Mouse (Mus musculus) activated CD4-positive, CD25-positive, alpha-beta regulatory T cell, adult 4 months (primary cell): Measurements from ENCODE around the gene Rbms3. TPM values are rescaled to one million over a fixed set of nuclear protein-coding genes. Genes with fewer than 3 reads are reported as not detected.

ENCODE experiments used
- ATAC-seq: one replicate; pipeline ENCODE4 v1.8.0; 2017
- polyA plus RNA-seq, 2 experiments: library from polyadenylated mRNA; unstranded; fragments of 100-300 nt; shearing (Covaris generic); gene quantifications; one replicate each; pipeline ENCODE4 v1.2.1; 2017

Rbms3 gene
- polyA plus RNA-seq, 2 experiments from 2014 or later: not detected

DNA sequence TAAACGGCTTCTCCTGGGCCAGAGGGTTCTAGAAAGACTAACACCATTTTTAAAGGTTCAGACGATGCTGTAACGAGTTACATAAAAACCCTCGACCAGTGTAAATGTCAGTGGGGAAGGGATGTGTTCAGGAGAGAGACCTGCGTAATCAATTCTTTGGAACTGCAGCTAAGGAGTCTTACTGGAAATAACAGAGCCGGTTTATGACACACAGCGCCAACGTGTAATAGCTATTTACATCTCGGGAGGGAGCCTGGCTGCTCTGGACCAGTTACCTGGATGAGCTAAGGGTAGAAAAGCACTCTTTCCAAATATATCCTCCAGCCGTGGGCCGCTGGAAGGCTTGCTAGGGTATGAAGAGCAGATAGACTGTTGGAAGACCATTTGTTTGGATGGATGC, 598.5 kb downstream of the Rbms3 start:
- ATAC-seq: no peak

DNA sequence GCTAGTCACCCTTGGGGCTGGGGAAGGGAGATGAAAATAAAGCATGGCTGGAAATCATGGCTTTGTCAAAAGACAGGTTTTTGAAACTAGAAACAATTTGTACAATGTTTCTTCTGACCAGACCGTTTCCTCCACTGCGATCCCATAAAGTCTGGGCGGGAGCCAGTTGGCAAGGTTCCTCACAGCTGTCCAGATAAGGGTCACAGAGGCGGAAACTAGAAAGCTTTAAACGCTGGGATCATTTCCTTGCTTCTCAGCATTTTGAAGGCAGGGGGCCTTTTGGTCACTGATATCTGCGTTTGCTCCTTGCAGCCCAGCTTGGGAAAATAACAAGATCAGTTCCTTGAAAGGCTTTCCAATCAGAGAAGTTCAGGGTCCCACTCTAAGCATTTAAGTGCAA, 598.9 kb downstream of the Rbms3 start:
- ATAC-seq: no peak

GRCm38 (mm10) chr9:117029953-117030352, 599.8 kb downstream of the Rbms3 start:
- ATAC-seq: no peak

- no peak for ATAC-seq
Measured at GRCm38 (mm10) chr9:117028586-117028985, 601.1 kb downstream of the Rbms3 start.

- ATAC-seq: no peak
Measured at GRCm38 (mm10) chr9:117022086-117022485, 607.6 kb downstream of the Rbms3 start.

DNA sequence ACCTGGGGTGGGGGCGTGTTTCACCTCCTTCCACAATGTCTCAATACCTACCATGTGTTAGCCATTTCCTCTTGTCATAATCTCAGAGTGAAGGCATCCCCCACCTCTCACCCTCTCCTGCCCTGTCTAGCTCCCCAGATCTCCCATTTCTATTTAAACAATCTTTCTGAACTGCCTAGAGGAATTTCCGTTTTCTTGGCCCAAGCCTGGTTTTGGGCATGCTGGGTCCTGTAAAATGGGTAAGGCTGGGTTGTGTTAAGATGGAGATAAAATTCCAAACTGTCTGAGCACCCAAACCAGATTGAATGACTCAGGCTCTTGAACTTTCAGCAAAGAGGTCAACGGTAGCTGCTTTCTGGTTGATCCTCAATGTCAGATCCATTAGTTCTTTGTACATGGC, 608.2 kb downstream of the Rbms3 start:
- ATAC-seq: no peak

- ATAC-seq: no peak
Measured at GRCm38 (mm10) chr9:117020216-117020615, 609.5 kb downstream of the Rbms3 start.

GRCm38 (mm10) chr9:117018741-117019163, 611.0 kb downstream of the Rbms3 start:
- ATAC-seq: no peak

DNA sequence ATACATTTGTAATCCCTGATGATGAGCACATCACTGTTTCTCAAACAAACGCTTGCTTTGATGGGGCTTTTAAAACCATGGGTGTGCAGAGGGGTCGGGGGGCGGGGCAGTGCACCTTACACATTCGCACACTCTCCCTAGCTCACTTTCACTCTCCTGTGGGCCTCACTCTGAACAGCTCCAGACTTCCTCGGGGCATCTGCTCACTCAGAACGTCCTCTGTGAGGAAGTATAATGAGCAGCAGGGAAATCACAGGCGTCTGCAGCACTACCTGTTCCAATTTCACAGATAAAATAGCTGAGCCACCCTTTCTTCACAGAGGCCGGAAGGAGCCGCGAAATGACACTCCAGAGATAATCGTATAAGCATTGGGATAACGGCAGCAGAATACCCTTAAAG, 611.4 kb downstream of the Rbms3 start:
- no peak for ATAC-seq

DNA sequence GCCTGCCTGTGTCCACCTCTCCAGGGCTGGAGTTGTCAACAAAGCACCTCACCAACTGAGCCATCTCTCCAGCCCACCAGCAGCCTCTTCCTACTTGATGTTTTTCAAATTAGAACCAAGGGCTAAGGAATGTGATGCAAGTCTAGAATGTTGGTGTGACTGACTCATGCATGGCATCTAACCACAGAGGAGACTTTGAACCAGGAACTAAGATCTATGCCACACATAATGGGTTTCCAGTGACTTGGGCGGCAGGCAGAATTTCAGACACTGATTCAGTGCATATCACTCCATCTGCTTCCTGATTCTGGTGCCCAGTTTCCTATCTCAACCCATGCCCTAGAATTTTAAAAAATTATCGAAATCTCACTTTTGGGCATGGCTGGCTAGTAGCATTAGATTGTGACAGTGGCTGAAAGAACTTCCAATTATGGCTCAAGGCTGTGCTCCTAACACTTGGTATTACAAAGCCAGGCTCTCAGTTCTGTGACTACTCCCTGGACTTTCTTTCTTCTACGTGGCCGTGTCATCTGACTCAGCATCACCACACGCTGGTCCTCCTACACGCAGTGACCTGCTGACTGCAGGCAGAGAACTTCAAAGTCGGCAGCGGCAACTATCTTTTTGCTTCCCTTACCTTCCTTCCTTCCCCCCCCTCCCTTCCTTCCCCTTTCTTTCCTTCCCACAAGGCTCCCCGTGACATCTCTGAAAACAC, 613.0 kb downstream of the Rbms3 start:
- no peak for ATAC-seq

- ATAC-seq: no peak
Measured at GRCm38 (mm10) chr9:117013386-117013785, 616.3 kb downstream of the Rbms3 start.

DNA sequence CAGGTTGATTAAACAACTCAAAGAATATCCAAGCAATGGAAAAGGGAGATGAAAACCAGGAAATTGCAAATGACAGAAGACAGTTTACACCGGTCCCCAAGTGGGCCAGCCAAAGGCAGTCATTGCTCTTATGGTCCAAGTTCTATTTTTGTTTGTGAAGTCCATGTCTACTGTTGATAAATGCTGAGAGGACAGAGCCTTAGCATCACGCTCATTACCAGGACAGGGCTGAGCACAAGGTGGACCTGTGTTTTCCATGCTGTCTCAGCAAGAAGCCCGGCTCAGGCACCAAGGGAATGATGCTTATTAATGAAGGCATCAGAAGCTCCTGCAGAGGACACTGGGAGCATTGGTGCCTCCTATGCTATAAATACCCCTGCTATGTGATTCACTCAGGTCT, 618.9 kb downstream of the Rbms3 start:
- ATAC-seq: no peak

GRCm38 (mm10) chr9:117008194-117008593, 621.5 kb downstream of the Rbms3 start:
- no peak for ATAC-seq

GRCm38 (mm10) chr9:117002083-117002482, 627.6 kb downstream of the Rbms3 start:
- ATAC-seq: no peak

DNA sequence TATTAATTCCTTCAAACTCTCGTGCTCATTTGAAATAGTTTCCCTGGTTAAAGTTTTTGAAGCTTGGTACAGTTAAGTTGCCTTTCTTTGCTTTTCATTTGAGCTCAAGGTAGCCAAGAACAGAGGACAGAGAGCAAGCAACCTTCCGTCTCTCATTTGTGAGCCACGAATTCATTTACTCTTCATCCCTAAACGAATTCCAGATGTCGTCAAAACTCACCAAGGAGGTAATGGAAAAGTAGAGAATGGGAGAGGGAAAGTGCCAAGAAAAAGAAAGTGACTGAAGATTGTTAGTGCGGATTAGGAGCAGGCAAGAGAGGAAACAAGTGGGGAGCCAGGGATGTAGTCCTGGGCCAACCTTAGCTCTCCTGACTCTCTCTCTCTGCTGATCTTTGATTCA, 630.5 kb downstream of the Rbms3 start:
- ATAC-seq: no peak

DNA sequence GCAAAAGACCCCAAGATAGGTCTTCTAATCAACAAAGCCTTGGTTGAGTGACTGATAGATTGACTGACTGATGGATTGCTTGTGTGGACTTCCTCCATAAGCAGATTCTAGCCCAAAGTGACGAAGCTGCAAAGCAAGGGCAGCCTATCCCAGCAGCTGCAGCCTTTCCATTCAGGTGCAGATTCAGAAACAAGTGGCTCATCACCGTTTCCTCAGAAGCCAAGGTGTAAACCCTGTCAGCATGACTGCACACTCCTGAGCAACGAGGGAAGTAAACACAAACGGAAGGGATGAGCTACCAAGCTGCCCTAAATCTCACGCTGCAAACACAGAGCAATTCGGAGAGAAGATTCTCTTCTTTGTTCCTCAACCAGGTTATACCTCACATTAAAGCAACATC, 639.4 kb downstream of the Rbms3 start:
- no peak for ATAC-seq

DNA sequence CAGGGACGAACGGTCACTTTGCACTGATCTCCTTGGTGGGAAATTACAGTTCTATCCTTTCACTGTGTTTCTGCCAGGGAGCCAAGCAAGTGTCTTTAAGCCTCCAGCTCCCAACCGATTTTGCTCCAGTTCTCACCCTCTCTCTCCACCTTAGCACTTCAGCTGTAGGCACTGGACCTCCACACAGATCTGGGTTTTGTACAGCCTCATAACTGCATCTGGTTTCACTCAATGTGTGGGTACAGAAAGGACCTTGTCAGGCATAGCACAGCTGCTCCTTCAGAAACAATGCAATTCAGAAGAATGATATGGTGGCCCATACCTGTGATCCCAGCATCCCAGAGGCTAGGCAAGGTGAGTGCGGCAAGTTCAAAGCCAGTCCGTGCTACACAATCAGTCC, 648.9 kb downstream of the Rbms3 start:
- no peak for ATAC-seq

DNA sequence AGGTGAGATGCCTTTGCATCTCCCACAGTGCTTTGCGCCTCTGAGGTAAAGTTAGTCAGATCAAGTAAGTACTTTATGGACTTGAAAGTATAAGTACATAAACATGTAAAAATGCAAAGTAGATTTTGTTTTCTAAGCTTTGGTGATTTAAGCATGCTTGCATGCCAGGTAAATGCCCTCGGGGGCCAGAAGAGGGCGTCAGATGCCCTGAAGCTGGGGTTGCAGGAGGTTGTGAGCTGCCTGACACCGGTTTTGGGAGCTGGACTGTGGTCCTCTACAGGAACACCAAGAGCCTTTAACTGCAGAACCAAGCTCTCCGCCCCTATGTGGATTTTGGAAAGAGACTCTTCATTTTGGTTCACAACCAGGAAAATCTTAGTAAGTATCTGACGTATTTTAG, 652.3 kb downstream of the Rbms3 start:
- no peak for ATAC-seq

- ATAC-seq: no peak
Measured at GRCm38 (mm10) chr9:116976575-116977408, 652.9 kb downstream of the Rbms3 start.

DNA sequence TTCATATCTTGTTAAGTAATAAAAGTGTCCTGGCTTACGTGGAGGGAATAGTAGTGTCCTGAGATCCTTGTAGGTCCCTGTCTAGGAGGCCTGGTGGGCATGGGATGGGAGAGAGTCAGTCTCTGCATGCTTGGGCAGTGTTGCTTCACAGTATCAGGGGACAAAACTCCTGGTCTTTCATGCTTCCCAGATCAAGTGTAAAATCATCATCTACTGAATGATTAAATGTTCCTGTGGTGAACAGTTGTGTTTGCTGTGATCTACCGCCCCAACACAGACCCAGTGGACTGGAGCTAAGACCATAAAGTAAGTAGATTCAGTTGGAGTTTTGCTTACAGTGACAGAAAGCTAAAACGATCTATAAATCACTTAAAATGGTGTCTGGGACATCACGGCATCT, 654.4 kb downstream of the Rbms3 start:
- ATAC-seq: no peak

GRCm38 (mm10) chr9:116974134-116974533, 655.6 kb downstream of the Rbms3 start:
- ATAC-seq: no peak

- ATAC-seq: no peak
Measured at GRCm38 (mm10) chr9:116973594-116973993, 656.1 kb downstream of the Rbms3 start.

DNA sequence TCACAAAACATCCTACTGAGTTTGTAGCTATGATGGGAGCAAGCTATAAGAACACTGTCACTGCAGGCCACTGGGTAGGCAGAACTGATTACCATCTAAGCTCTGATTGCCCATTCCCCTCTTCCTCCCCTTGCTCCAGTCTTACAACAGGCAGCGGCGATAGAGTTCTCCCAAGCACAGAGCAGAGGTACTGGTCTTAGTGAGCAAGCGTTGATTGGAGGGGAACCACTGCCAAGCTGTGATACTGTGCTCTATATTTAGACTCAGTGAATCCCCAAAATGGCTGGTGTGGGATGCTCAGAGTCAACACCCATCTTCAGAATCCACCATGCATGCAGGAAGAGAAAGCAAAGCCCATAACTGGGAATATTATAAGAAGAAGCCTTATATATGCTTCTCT, 662.4 kb downstream of the Rbms3 start:
- ATAC-seq: no peak

DNA sequence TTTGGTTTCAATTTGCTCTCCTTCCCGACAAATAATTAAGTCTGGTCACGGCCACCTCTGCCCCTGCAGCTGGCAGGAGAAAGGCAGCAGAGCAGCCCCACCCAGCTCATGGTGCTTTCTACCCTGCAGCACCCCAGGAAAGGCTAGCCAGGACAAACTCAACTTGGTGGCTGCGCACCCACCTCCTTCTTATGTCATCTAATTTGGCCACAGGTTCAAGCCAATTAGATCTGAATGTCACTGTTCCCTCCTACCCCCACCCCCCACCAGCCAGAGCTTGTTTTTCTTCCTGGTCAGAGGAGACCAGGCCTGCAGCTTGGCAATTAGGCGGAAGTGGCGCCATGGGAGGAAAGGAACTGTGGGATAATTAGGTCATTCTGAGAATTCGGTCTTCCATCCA, 664.0 kb downstream of the Rbms3 start:
- ATAC-seq: no peak
